Mouse (Mus musculus) heart, embryonic 10.5 days (tissue): Measurements from ENCODE around the gene Ror1. TPM values are rescaled to one million over a fixed set of nuclear protein-coding genes. Genes with fewer than 3 reads are reported as not detected.

Experiments
- DNase-seq: peaks from one replicate; pipeline ENCODE4 v3.0.0-alpha.2; 2017; ENCODE audit warnings: low spot score
- H3K27ac ChIP-seq: fragments of 300-500 bp; sonication (generic); 2 replicates; pipeline ENCODE4 v1.5.1; 2016; ENCODE audit warnings: mild to moderate bottlenecking
- H3K27me3 ChIP-seq: fragments of 300-500 bp; sonication (generic); 2 replicates; pipeline ENCODE4 v1.6.1; 2016; ENCODE audit warnings: mild to moderate bottlenecking; ENCODE audit not compliant: poor library complexity, insufficient read depth, severe bottlenecking
- H3K36me3 ChIP-seq: fragments of 300-500 bp; sonication (generic); 2 replicates; pipeline ENCODE4 v1.6.1; 2016; ENCODE audit warnings: mild to moderate bottlenecking, moderate library complexity
- H3K4me1 ChIP-seq: fragments of 300-500 bp; sonication (generic); 2 replicates; pipeline ENCODE4 v1.6.1; 2016; ENCODE audit warnings: mild to moderate bottlenecking
- H3K4me3 ChIP-seq: fragments of 300-500 bp; sonication (generic); 2 replicates; pipeline ENCODE4 v1.5.1; 2016; ENCODE audit warnings: mild to moderate bottlenecking, moderate library complexity
- H3K9me3 ChIP-seq: fragments of 300-500 bp; sonication (generic); 2 replicates; pipeline ENCODE4 v1.6.1; 2016; ENCODE audit warnings: mild to moderate bottlenecking, moderate library complexity
- WGBS: fragments of 180-500 bp; shearing (Covaris S2); methylation state at CpG from one replicate; pipeline ENCODE4 v1.1.7; 2016; 5-methylcytosine and 5-hydroxymethylcytosine counted together
- polyA plus RNA-seq: library from polyadenylated mRNA; unstranded; fragments of >200 nt; fragmentation: Nextera tagmentation; extraction: Ambion mirVana; gene quantifications from 2 replicates; pipeline ENCODE4 v1.2.1, GENCODE M21; 2016

Ror1 gene
- polyA plus RNA-seq, 1 experiment from 2014 or later: 9.3 TPM

DNA sequence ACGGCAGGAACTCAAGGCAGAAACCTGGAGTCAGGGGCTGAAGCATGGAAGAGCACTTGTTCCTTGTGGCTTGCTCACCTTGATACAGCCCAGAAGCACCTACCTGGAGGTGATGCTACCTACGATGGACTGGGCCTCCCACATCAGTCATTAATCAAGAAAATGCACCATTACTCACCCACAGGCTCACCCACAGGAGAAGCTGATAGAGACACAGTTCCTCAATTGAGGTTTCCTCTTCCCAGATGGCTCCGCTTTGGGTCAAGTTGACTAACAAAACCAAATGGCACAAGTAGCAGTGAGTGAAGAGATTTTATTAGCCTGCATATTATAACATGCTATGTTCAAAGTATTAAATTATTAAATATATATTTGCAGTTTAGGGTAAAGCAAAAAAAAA lies 392.9 kb downstream of the Ror1 start:
- Histone ChIP-seq H3K9me3 (no peaks in the 10 kb centered on the region), H3K4me1 (no peaks in the 10 kb centered on the region), H3K27me3 (no peaks in the 10 kb centered on the region), H3K4me3 (no peak overlapping the region), H3K36me3 (no peaks in the 10 kb centered on the region), H3K27ac (no peak overlapping the region)
- WGBS: 87% methylated on average over 3 of the region's 3 CpGs
- DNase-seq: no peak

Other genes with a start within 250 kb of the Ror1 start
- 259 and 327 TPM in 2 replicates for gene Pgm1, start 166.4 kb upstream of the Ror1 start, polyA plus RNA-seq
- 37.0 and 43.8 TPM in 2 replicates for gene Itgb3bp, start 166.0 kb upstream of the Ror1 start, polyA plus RNA-seq